Mouse (Mus musculus): ENCODE measurements around the gene Megf8.

GRCm38 (mm10) chr7:25283637-25284036, 33.3 kb upstream of the Megf8 start:
- TF ChIP-seq POLR2A (IDR thresholded peaks at IDR 0.05; ENCODE audit: borderline replicate concordance, extremely low read depth, insufficient read depth, insufficient read length, poor library complexity, severe bottlenecking) (no peak), CTCF (IDR thresholded peaks at IDR 0.05; ENCODE audit: borderline replicate concordance, extremely low read depth, insufficient read depth, insufficient read length) (no peak)

Data from brain, embryonic 14.5 days (tissue).